Mouse (Mus musculus) right cerebral cortex, adult 18-20 months (tissue): ENCODE measurements at regions not wholly inside any gene's neighbourhood (a gene's known extent, or its start where the extent isn't known, plus 50 kb on each side); places are given as distances from the start of the nearest gene placed in this dataset.

Experiments used
- DNase-seq: peaks from one replicate; pipeline ENCODE4 v3.0.0; 2022; ENCODE audit warnings: mixed read lengths

- DNase-seq = no peak
Observed at GRCm38 (mm10) chr2:173456924-173457623, 65.3 kb upstream of the 1700021F07Rik start.

- no peak for DNase-seq
Observed at GRCm38 (mm10) chr2:173457624-173458320, 64.6 kb upstream of the 1700021F07Rik start.

- no peak for DNase-seq
Observed at GRCm38 (mm10) chr2:173458861-173459260, 63.5 kb upstream of the 1700021F07Rik start.

GRCm38 (mm10) chr2:173463313-173463712, 59.1 kb upstream of the 1700021F07Rik start:
- no peak for DNase-seq

- no peak for DNase-seq
Observed at GRCm38 (mm10) chr2:173464562-173464961, 57.8 kb upstream of the 1700021F07Rik start.

- no peak for DNase-seq
Observed at GRCm38 (mm10) chr2:173465006-173465620, 57.3 kb upstream of the 1700021F07Rik start.

GRCm38 (mm10) chr2:173468136-173468535, 54.2 kb upstream of the 1700021F07Rik start:
- DNase-seq = no peak

- no peak for DNase-seq
Observed at GRCm38 (mm10) chr2:173469756-173470155, 52.6 kb upstream of the 1700021F07Rik start.
